Mouse (Mus musculus) thymus, adult 2 months (tissue): ENCODE results near the gene Gm9903.

Experiments used
- CTCF ChIP-seq: fragments of 200-500 bp; IDR thresholded peaks from 2 replicates; pipeline ENCODE4 v1.5.1; 2012; ENCODE audit warnings: mild to moderate bottlenecking, control low read depth, low read length, moderate library complexity, borderline replicate concordance; ENCODE audit not compliant: control insufficient read depth, poor library complexity, insufficient read depth; ENCODE audit errors: extremely low read depth
- POLR2A ChIP-seq: fragments of 200-500 bp; IDR thresholded peaks from 2 replicates; pipeline ENCODE4 v1.6.1; 2012; ENCODE audit warnings: mild to moderate bottlenecking, low read length, control low read depth, moderate library complexity; ENCODE audit not compliant: control insufficient read depth, poor library complexity, insufficient read depth; ENCODE audit errors: extremely low read depth

DNA sequence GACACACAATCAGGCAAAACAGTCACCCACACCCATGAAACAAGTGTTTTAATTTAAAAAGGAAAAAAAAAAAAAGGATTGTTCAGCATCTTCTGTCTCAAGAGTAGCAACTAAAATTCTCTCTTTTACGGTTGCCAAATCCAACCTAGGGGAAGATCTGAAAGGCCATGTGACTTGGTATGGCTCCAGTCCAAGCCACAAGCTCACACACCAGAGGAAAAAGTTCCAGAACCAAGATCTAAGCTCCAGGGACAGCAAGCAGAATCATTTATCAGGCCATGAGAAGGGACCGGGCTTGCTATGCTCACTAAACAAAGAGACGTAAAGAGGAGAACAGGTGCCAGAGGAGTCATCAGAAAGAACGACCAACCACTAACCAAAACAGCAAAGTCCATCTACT is 1.8 kb upstream of the Gm9903 start:
- no peak for TF ChIP-seq POLR2A
- no peak for TF ChIP-seq CTCF
